Mouse (Mus musculus) hindbrain, postnatal 0 days (tissue): Measurements from ENCODE around the gene Man1c1. TPM values are rescaled to one million over a fixed set of nuclear protein-coding genes. Genes with fewer than 3 reads are reported as not detected.

Source experiments
- ATAC-seq: fragments of 200-750 bp; cut with Nextera tagmentation; 2 replicates; pipeline ENCODE4 v1.8.0; 2017; ENCODE audit warnings: mild to moderate bottlenecking, moderate TSS enrichment, moderate library complexity
- DNase-seq: peaks from one replicate; pipeline ENCODE4 v3.0.0-alpha.2; 2015; ENCODE audit warnings: low spot score
- H3K27ac ChIP-seq: fragments of 300-500 bp; sonication (generic); 2 replicates; pipeline ENCODE4 v1.5.1; 2014; ENCODE audit warnings: mild to moderate bottlenecking
- H3K27me3 ChIP-seq: fragments of 300-500 bp; sonication (generic); 2 replicates; pipeline ENCODE4 v1.6.1; 2014; ENCODE audit warnings: low read length, mixed read lengths; ENCODE audit not compliant: insufficient read depth
- H3K36me3 ChIP-seq: fragments of 300-500 bp; sonication (generic); 2 replicates; pipeline ENCODE4 v1.6.1; 2014; ENCODE audit warnings: low read length, mixed read lengths; ENCODE audit not compliant: insufficient read depth
- H3K4me1 ChIP-seq: fragments of 300-500 bp; sonication (generic); 2 replicates; pipeline ENCODE4 v1.6.1; 2014; ENCODE audit warnings: antibody characterized with exemption, low read length, mixed read lengths; ENCODE audit not compliant: insufficient read depth
- H3K4me2 ChIP-seq: fragments of 300-500 bp; sonication (generic); 2 replicates; pipeline ENCODE4 v1.6.1; 2014; ENCODE audit warnings: low read depth, mild to moderate bottlenecking, low read length, moderate library complexity, mixed read lengths
- H3K4me3 ChIP-seq: fragments of 300-500 bp; sonication (generic); 2 replicates; pipeline ENCODE4 v1.5.1; 2014; ENCODE audit warnings: low read length
- H3K9ac ChIP-seq: fragments of 300-500 bp; sonication (generic); replicated peaks from 2 replicates; pipeline ENCODE4 v1.6.1; 2014; ENCODE audit warnings: mild to moderate bottlenecking, low read length, moderate library complexity, mixed read lengths
- H3K9me3 ChIP-seq: fragments of 300-500 bp; sonication (generic); 2 replicates; pipeline ENCODE4 v1.6.1; 2016; ENCODE audit warnings: low read length, mixed read lengths
- CTCF ChIP-seq: IDR thresholded peaks from 2 replicates; pipeline ENCODE4 v1.5.1; 2016; ENCODE audit warnings: antibody characterized with exemption, control low read depth, low read depth
- WGBS: fragments of 180-500 bp; shearing (Covaris S2); extraction: QIAGEN DNeasy Blood & Tissue Kit; methylation state at CpG from one replicate; pipeline ENCODE4 v1.1.7; 2014; 5-methylcytosine and 5-hydroxymethylcytosine counted together
- polyA plus RNA-seq: library from polyadenylated mRNA; unstranded; fragments of >200 nt; fragmentation: Nextera tagmentation; extraction: Ambion mirVana; gene quantifications from 2 replicates; pipeline ENCODE4 v1.2.1, GENCODE M21; 2015
- total RNA-seq: library from RNA; depleted of rRNA; stranded (reverse); fragments of >200 nt; gene quantifications from 2 replicates; pipeline ENCODE4 v1.2.3, GENCODE M21; 2014; rRNA removed

Gene Man1c1
- total RNA-seq = 36.1 and 40.5 TPM in 2 replicates
- polyA plus RNA-seq = 5.8 and 7.1 TPM in 2 replicates

- DNase-seq = peak; percentile 99
- Histone ChIP-seq H3K9ac (peak within 1 kb of the TSS; percentile 54), H3K4me1 (peaks cover 12% of the 10 kb centered on the region), H3K36me3 (no peaks in the 10 kb centered on the region), H3K27ac (peak within 1 kb of the TSS; percentile 77), H3K27me3 (no peaks in the 10 kb centered on the region), H3K9me3 (no peaks in the 10 kb centered on the region), H3K4me2 (peak within 1 kb of the TSS; percentile 94), H3K4me3 (peak within 1 kb of the TSS; percentile 75)
- under 1% methylated on average over 52 of the region's 81 CpGs for WGBS
- peak; percentile 98 for ATAC-seq
- no peak for TF ChIP-seq CTCF
These were observed at the start of gene Man1c1 for GRCm38 (mm10) chr4:134703835-134704546. TSS of gene Man1c1 (minus strand) at chr4:134704290.

GRCm38 (mm10) chr4:134753516-134754261 lies 49.6 kb upstream of the Man1c1 start:
- Histone ChIP-seq H3K27ac (no peak overlapping the region), H3K4me3 (no peak overlapping the region), H3K9me3 (no peaks in the 10 kb centered on the region), H3K4me2 (no peak overlapping the region), H3K27me3 (no peaks in the 10 kb centered on the region), H3K36me3 (no peaks in the 10 kb centered on the region), H3K9ac (no peak overlapping the region), H3K4me1 (no peaks in the 10 kb centered on the region)
- WGBS = 45% methylated on average over 17 of the region's 17 CpGs
- ATAC-seq (no peak), DNase-seq (no peak)
- TF ChIP-seq CTCF = no peak

GRCm38 (mm10) chr4:134752911-134753426 lies 48.9 kb upstream of the Man1c1 start:
- Histone ChIP-seq H3K4me1 (no peaks in the 10 kb centered on the region), H3K9ac (no peak overlapping the region), H3K9me3 (no peaks in the 10 kb centered on the region), H3K27me3 (no peaks in the 10 kb centered on the region), H3K4me2 (no peak overlapping the region), H3K27ac (no peak overlapping the region), H3K4me3 (no peak overlapping the region), H3K36me3 (no peaks in the 10 kb centered on the region)
- ATAC-seq (no peak), DNase-seq (no peak)
- WGBS = 53% methylated on average over 11 of the region's 11 CpGs
- no peak for TF ChIP-seq CTCF

- H3K27ac ChIP-seq = no peak overlapping the region
- no peak overlapping the region for H3K4me2 ChIP-seq
- H3K4me3 ChIP-seq = no peak overlapping the region
- H3K9me3 ChIP-seq = no peaks in the 10 kb centered on the region
- no peaks in the 10 kb centered on the region for H3K36me3 ChIP-seq
- DNase-seq = no peak
- no peaks in the 10 kb centered on the region for H3K4me1 ChIP-seq
- 85% methylated on average over 18 of the region's 18 CpGs for WGBS
- 0 out of 2 replicates have a peak, but pooled peaks cover 3% of the 10 kb centered on the region for H3K27me3 ChIP-seq
- ATAC-seq = no peak
- no peak overlapping the region for H3K9ac ChIP-seq
- no peak for TF ChIP-seq CTCF
These were observed 47.7 kb upstream of the Man1c1 start for GRCm38 (mm10) chr4:134751682-134752380.

- no peaks in the 10 kb centered on the region for H3K36me3 ChIP-seq
- H3K27me3 ChIP-seq = 0 out of 2 replicates have a peak, but pooled peaks cover 3% of the 10 kb centered on the region
- DNase-seq (no peak), ATAC-seq (no peak)
- no peak for TF ChIP-seq CTCF
- no peak overlapping the region for H3K4me3 ChIP-seq
- WGBS = 83% methylated on average over 6 of the region's 6 CpGs
- no peak overlapping the region for H3K9ac ChIP-seq
- no peaks in the 10 kb centered on the region for H3K4me1 ChIP-seq
- no peak overlapping the region for H3K27ac ChIP-seq
- H3K9me3 ChIP-seq = no peaks in the 10 kb centered on the region
- H3K4me2 ChIP-seq = no peak overlapping the region
These were observed 46.7 kb upstream of the Man1c1 start for GRCm38 (mm10) chr4:134750825-134751224.

- no peak overlapping the region for H3K9ac ChIP-seq
- TF ChIP-seq CTCF = no peak
- no peak overlapping the region for H3K4me3 ChIP-seq
- H3K9me3 ChIP-seq = no peaks in the 10 kb centered on the region
- 0 out of 2 replicates have a peak, but pooled peaks cover 3% of the 10 kb centered on the region for H3K27me3 ChIP-seq
- no peak overlapping the region for H3K4me2 ChIP-seq
- H3K4me1 ChIP-seq = no peaks in the 10 kb centered on the region
- no peak overlapping the region for H3K27ac ChIP-seq
- no peak for ATAC-seq
- H3K36me3 ChIP-seq = no peaks in the 10 kb centered on the region
- WGBS = 71% methylated on average over 5 of the region's 5 CpGs
- no peak for DNase-seq
These were observed 46.2 kb upstream of the Man1c1 start for GRCm38 (mm10) chr4:134750263-134750662.
